Mouse (Mus musculus): ENCODE measurements around the gene Prg3. TPM values are rescaled to one million over a fixed set of nuclear protein-coding genes. Genes with fewer than 3 reads are reported as not detected.

Gene Prg3
- polyA plus RNA-seq (2016; fragmentation: Nextera tagmentation; extraction: Ambion mirVana) = not detected in 2 replicates

DNA sequence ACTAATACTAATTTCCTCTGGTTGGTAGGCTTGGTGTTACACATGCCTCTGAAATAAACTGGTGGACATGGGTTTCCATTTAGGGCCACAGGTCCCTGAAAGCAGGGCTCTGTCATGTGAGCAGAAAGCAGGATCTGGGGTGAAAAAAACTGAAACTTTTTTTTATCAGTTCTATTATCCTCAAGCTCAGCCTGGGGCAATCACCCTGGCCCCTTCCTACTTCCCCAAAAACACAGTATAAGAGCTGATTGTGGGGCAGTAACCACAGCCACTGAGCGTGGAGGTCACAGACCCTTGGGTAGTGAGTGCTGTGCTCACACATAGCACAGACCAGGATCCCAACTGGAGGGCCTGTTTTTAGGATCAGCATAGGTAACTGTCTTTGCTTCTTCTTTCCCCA, at the start of gene Prg3:
TSS of gene Prg3 (plus strand) at position 286 of the 400 bp plus-strand sequence.
- Histone ChIP-seq H3K27ac (replicated peaks) (no peak within 1 kb of the TSS), H3K4me3 (no peak within 1 kb of the TSS), H3K4me1 (no peaks in the 10 kb centered on the region), H3K9me3 (replicated peaks) (no peaks in the 10 kb centered on the region), H3K27me3 (ENCODE audit: low read depth, poor library complexity, severe bottlenecking) (no peaks in the 10 kb centered on the region), H3K36me3 (no peaks in the 10 kb centered on the region)
- 88% methylated on average over 1 of the region's 1 CpGs for WGBS
- DNase-seq (ENCODE audit: low spot score) = no peak

DNA sequence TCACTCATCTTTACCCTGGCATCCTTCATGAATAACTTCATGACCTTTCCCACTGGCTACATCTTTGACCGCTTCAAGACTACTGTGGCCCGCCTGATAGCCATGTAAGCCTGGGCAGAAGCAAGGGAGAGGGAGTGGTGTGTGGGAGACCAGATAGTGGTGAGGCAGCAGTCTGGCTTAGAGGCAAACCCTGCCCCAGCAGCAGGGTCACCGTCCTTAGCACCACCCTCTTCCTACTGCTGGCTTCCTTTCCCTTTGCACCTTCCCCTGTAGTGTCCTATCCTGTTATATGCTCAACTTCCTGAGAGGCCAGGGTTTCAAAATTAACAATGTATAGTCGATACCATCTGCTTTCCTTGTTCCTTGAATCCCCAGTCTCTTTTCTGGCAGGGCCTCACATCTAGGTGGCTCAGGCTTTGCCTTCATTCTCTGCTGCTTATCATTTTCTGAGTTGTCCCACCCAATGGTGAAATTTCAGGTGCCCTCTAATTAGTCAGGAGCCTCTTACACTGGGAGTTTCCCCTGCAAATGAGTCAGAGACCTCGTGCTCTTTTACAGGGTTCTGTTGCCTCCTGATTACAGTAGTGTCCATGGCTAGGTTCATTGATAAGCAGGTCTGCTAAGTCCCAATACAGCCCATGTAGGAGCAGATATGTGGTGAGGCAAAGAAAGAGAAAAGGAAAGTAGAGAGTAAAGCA, 49.6 kb upstream of the Prg3 start:
- WGBS = 84% methylated on average over 5 of the region's 5 CpGs
- peak overlapping the region; percentile 88; the same call in 1 of the 2 replicates for H3K27ac ChIP-seq (replicated peaks)
- H3K27me3 ChIP-seq (ENCODE audit: low read depth, poor library complexity, severe bottlenecking) = no peaks in the 10 kb centered on the region; the same call in 1 of the 2 replicates
- H3K4me1 ChIP-seq = peaks cover 20% of the 10 kb centered on the region
- no peak for DNase-seq (ENCODE audit: low spot score)
- H3K36me3 ChIP-seq = no peaks in the 10 kb centered on the region
- peak overlapping the region; percentile 56; the same call in 1 of the 2 replicates for H3K4me3 ChIP-seq
- no peaks in the 10 kb centered on the region for H3K9me3 ChIP-seq (replicated peaks)

DNA sequence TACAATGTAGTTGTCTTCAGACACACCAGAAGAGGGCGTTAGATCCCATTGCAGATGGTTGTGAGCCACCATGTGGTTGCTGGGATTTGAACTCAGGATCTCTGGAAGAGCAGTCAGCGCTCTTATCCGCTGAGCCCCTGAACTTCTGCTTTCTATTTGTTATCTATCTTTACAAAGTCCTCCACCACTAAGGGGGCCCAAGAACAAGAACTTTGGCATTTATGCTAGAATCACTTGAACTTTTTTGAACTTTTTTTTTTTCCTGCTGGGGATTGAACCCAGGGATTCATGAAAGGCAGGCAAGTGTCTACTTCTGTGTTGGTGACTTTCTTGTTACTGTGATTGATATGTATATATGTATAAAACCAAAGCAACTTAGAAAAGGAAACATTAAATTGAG, 48.7 kb upstream of the Prg3 start:
- H3K4me3 ChIP-seq = no peak overlapping the region
- WGBS = 94% methylated on average over 3 of the region's 3 CpGs
- H3K4me1 ChIP-seq = peaks cover 20% of the 10 kb centered on the region
- H3K36me3 ChIP-seq = no peaks in the 10 kb centered on the region
- H3K27ac ChIP-seq (replicated peaks) = no peak overlapping the region
- no peaks in the 10 kb centered on the region; the same call in 1 of the 2 replicates for H3K27me3 ChIP-seq (ENCODE audit: low read depth, poor library complexity, severe bottlenecking)
- no peak for DNase-seq (ENCODE audit: low spot score)
- H3K9me3 ChIP-seq (replicated peaks) = no peaks in the 10 kb centered on the region

DNA sequence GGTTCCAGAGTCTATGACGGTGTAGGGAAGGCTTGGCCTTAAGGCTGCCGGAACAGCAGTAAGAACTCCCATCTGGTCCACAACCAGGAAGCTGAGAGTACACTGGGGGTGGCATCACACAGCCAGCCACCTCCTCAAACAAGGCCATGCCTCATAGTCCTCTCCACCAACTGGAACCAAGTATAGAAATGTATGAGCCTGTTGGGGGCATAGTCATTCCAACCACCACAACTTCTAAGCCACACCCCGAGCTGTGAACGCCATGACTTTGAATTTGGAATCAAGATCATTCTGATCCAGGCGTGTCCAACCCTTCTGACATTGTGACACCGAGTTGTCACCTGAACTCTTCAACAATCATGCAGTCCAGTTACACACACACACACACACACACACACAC, 48.3 kb upstream of the Prg3 start:
- no peaks in the 10 kb centered on the region; the same call in 1 of the 2 replicates for H3K27me3 ChIP-seq (ENCODE audit: low read depth, poor library complexity, severe bottlenecking)
- no peak overlapping the region for H3K4me3 ChIP-seq
- no peak overlapping the region for H3K27ac ChIP-seq (replicated peaks)
- H3K9me3 ChIP-seq (replicated peaks) = no peaks in the 10 kb centered on the region
- no peak for DNase-seq (ENCODE audit: low spot score)
- 94% methylated on average over 6 of the region's 6 CpGs for WGBS
- peaks cover 18% of the 10 kb centered on the region for H3K4me1 ChIP-seq
- H3K36me3 ChIP-seq = no peaks in the 10 kb centered on the region

DNA sequence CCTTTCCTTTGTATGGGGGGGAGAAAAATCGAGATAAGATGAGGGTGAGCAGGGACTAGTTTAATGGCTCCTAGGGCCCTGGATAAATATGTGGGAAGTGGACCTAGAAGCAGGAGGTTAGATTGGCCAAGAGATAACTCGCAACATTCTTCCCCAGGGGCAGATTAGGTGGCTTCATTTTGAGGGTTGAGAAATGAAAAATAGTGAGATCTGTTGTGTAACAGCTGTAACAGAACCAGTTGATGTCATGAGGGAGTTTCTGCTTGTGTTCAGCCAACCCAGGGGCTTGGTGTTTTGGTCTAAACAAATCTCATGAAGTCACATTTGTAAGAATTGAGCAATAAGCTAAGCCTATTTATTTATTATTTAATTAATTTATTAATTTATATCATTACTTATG, 46.7 kb upstream of the Prg3 start:
- Histone ChIP-seq H3K27me3 (ENCODE audit: low read depth, poor library complexity, severe bottlenecking) (no peaks in the 10 kb centered on the region; the same call in 1 of the 2 replicates), H3K27ac (replicated peaks) (no peak overlapping the region)

DNA sequence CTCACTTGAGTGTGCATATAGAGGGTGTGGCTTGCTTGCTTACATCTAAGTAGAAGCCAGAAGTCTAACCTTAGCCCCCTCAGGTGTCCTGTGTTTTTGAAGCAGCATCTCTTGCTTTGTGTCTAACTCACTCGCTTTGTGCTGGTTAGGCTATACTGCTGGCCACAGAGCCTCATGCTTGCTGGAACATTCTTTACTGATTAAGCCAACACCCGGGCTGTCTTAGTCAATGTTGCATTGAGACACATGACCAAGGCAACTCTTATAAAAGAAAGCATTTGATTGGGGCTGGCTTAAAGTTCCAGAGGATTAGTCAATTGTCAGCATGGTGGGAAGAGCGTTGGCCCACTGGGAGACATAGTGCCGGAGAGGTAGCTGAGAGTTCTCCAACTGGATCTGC, 46.2 kb upstream of the Prg3 start:
- WGBS = 85% methylated on average over 4 of the region's 4 CpGs

More for the DNA sequence above, 46.7 kb upstream of the Prg3 start:
- no peaks in the 10 kb centered on the region for H3K9me3 ChIP-seq (replicated peaks)
- 80% methylated on average over 2 of the region's 2 CpGs for WGBS
- no peak overlapping the region for H3K4me3 ChIP-seq
- DNase-seq (ENCODE audit: low spot score) = no peak
- peaks cover 15% of the 10 kb centered on the region for H3K4me1 ChIP-seq
- H3K36me3 ChIP-seq = no peaks in the 10 kb centered on the region; the same call in 1 of the 2 replicates

DNA sequence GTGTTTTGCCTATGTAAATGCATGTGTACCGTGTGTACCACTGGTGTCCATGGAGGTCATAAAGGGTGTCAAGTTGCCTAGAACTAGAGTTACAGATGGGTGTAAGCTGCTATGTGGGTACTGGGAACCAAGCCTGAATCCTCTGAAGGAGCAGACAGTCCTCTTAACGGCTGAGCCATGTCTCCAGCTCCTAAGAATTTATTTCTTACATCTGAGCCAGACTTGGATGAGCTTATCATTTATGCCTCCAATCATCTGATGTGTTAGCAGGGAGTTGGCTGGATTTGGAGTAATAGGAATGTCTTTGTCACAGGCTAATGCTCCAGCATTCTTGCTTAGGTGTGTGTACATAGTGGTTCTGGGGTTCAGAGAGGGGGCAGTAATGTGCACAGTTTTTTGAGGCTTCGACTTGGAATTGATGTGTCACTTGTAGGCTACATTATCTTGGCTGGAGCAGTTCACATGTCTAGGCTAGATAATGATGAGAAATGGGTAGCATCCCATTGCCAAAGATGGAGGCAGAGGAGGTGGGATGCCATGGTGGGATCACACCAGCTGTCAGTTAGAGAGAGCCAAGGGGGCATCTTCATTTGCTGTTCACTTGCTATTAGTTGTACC, 40.8 kb upstream of the Prg3 start:
- H3K4me3 ChIP-seq = no peak overlapping the region
- no peak overlapping the region for H3K27ac ChIP-seq (replicated peaks)
- H3K4me1 ChIP-seq = no peaks in the 10 kb centered on the region
- no peaks in the 10 kb centered on the region for H3K9me3 ChIP-seq (replicated peaks)
- no peaks in the 10 kb centered on the region for H3K27me3 ChIP-seq (ENCODE audit: low read depth, poor library complexity, severe bottlenecking)
- DNase-seq (ENCODE audit: low spot score) = no peak
- peaks cover 22% of the 10 kb centered on the region; the same call in 1 of the 2 replicates for H3K36me3 ChIP-seq
- 89% methylated on average over 3 of the region's 3 CpGs for WGBS

More for the DNA sequence above, 46.2 kb upstream of the Prg3 start:
- H3K27me3 ChIP-seq (ENCODE audit: low read depth, poor library complexity, severe bottlenecking) = no peaks in the 10 kb centered on the region; the same call in 1 of the 2 replicates
- no peaks in the 10 kb centered on the region; the same call in 1 of the 2 replicates for H3K36me3 ChIP-seq
- no peak for DNase-seq (ENCODE audit: low spot score)
- no peak overlapping the region for H3K4me3 ChIP-seq
- no peaks in the 10 kb centered on the region for H3K9me3 ChIP-seq (replicated peaks)
- peaks cover 11% of the 10 kb centered on the region for H3K4me1 ChIP-seq
- no peak overlapping the region for H3K27ac ChIP-seq (replicated peaks)

DNA sequence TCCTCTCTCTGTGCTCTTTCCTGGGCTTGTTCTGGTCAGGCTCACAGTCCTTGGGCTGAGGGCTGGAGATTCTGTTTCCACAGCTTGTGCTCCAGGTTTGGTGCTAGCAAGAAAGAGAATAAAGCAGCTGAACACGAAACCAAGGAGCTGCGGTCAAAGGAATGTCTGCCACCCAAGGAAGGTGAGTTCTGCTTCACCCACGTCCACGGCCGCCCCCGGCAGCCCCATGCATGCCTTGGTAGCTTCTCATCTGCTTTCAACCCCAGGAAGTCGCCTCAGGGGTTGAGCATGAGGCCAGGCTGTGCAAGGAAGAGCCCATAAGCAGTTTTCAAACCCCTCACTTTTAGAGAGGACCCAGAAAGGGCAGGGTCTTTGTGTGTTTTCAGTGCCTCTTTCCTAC, 39.8 kb upstream of the Prg3 start:
- Histone ChIP-seq H3K27ac (replicated peaks) (no peak overlapping the region), H3K4me3 (no peak overlapping the region), H3K36me3 (peaks cover 22% of the 10 kb centered on the region; the same call in 1 of the 2 replicates), H3K9me3 (replicated peaks) (no peaks in the 10 kb centered on the region), H3K4me1 (no peaks in the 10 kb centered on the region), H3K27me3 (ENCODE audit: low read depth, poor library complexity, severe bottlenecking) (no peaks in the 10 kb centered on the region)
- 95% methylated on average over 7 of the region's 7 CpGs for whole genome bisulfite sequencing
- no peak for DNase-seq (ENCODE audit: low spot score)

DNA sequence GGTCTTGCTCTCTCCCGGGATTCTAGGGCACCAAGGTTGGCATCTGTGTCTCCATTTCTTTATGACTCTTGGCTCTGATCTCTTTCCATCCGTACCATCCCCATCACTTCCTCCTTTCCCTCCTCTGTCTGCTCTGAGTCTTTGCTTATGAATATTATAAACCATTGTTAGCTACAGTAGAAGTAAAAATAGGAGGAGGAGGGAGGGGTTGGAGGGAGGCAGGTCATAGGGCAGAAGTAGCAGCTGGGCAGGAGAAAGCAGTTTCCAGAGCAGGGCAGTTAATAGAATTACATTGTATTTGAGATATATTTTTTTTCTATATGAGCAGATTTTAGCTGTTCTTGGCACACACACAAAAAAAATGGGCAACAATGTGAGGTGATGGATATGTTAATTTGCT, 39.3 kb upstream of the Prg3 start:
- H3K36me3 ChIP-seq = peaks cover 22% of the 10 kb centered on the region; the same call in 1 of the 2 replicates
- no peak for DNase-seq (ENCODE audit: low spot score)
- H3K9me3 ChIP-seq (replicated peaks) = no peaks in the 10 kb centered on the region
- no peak overlapping the region for H3K4me3 ChIP-seq
- 85% methylated on average over 2 of the region's 2 CpGs for WGBS
- no peaks in the 10 kb centered on the region for H3K27me3 ChIP-seq (ENCODE audit: low read depth, poor library complexity, severe bottlenecking)
- no peaks in the 10 kb centered on the region for H3K4me1 ChIP-seq
- no peak overlapping the region for H3K27ac ChIP-seq (replicated peaks)

DNA sequence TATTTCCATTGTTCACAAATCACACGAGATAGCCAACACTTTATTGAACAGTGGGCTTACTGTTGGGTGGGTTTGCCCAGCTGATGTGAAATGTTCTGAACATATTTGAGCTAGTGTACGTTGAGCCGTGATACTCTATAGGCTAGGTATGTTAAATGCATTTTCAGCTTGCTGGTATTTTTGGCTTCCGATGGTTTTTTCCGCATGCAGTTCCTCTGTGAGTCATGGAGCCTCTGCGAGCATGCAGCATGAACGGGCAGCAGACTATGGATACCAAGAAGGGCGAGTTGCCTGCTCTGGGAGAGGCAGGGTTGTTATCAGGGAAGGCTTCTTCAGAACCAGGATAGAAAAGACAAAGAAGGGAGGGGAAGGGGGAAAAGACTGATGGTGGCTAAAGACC, 37.0 kb upstream of the Prg3 start:
- H3K9me3 ChIP-seq (replicated peaks) = no peaks in the 10 kb centered on the region
- H3K4me3 ChIP-seq = no peak overlapping the region
- H3K27ac ChIP-seq (replicated peaks) = no peak overlapping the region
- no peak for DNase-seq (ENCODE audit: low spot score)
- 93% methylated on average over 8 of the region's 8 CpGs for WGBS
- no peaks in the 10 kb centered on the region for H3K27me3 ChIP-seq (ENCODE audit: low read depth, poor library complexity, severe bottlenecking)
- H3K4me1 ChIP-seq = no peaks in the 10 kb centered on the region
- peaks cover 23% of the 10 kb centered on the region; the same call in 1 of the 2 replicates for H3K36me3 ChIP-seq

DNA sequence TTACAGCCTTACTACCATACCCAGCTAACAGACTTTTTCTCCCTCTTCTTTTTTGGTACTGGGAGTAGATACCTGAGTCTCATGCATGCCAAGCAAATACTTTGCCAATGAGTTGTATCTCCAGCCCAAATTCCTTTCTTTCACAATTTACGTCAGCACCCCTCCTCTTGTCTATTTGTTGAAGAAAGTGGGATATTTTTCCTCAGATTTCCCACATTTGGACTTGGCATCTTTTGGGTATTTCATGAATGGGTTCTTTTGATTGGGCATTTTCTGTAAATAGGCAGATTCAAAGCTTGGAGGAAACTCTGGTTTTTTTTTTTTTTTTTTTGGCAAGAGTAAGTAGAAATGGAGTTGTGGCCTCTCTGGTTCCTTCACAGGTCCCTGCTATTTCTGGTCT, 35.8 kb upstream of the Prg3 start:
- H3K27me3 ChIP-seq (ENCODE audit: low read depth, poor library complexity, severe bottlenecking) = no peaks in the 10 kb centered on the region
- H3K36me3 ChIP-seq = peaks cover 27% of the 10 kb centered on the region; the same call in 1 of the 2 replicates

DNA sequence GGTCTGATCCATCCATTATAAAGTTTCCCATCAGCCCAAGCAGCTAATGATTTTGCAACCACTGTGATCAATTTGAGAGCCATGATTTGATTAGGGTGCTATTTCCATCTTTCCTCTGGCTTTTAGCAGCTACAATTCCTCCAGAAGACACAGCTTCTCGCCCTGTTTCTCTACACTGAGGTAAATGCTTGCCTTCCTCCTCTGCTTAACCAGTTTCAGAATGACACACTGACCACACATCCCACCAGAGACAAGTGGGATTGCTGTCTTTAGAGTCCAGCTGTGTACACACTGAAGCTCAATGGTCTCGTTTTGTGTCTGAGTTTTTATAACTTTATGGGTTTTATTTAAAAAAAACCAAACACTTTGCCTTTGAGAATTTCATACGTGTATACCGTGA, 35.3 kb upstream of the Prg3 start:
- H3K4me3 ChIP-seq = no peak overlapping the region
- no peak for DNase-seq (ENCODE audit: low spot score)
- 88% methylated on average over 4 of the region's 4 CpGs for WGBS
- H3K27ac ChIP-seq (replicated peaks) = no peak overlapping the region
- H3K27me3 ChIP-seq (ENCODE audit: low read depth, poor library complexity, severe bottlenecking) = no peaks in the 10 kb centered on the region
- H3K9me3 ChIP-seq (replicated peaks) = no peaks in the 10 kb centered on the region
- H3K36me3 ChIP-seq = peaks cover 27% of the 10 kb centered on the region; the same call in 1 of the 2 replicates
- H3K4me1 ChIP-seq = no peaks in the 10 kb centered on the region

More for the DNA sequence above, 35.8 kb upstream of the Prg3 start:
- 91% methylated on average over 1 of the region's 1 CpGs for WGBS
- DNase-seq (ENCODE audit: low spot score) = no peak
- Histone ChIP-seq H3K27ac (replicated peaks) (no peak overlapping the region), H3K4me1 (no peaks in the 10 kb centered on the region), H3K9me3 (replicated peaks) (no peaks in the 10 kb centered on the region), H3K4me3 (no peak overlapping the region)

DNA sequence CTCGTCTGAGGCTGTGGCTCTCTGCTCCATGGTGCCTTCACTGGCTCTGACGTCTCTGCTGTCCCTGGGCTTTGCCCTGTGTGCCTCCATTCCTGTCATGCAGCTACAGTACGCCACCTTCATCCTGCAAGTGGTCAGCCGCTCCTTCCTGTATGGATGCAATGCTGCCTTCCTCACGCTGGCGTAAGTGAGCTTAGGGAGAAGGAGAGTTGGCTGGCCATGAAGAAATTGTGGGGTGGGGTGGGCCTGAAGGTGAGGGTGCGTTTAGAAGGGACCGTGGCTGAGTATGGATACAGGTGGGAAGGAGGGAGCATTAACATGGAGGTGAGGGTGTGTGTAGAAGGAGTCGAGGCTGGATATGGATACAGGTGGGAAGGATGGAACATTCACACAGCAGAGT, 32.6 kb upstream of the Prg3 start:
- H3K9me3 ChIP-seq (replicated peaks) = no peaks in the 10 kb centered on the region
- no peaks in the 10 kb centered on the region for H3K27me3 ChIP-seq (ENCODE audit: low read depth, poor library complexity, severe bottlenecking)
- no peak overlapping the region for H3K27ac ChIP-seq (replicated peaks)
- DNase-seq (ENCODE audit: low spot score) = no peak
- no peak overlapping the region for H3K4me3 ChIP-seq
- 93% methylated on average over 9 of the region's 9 CpGs for WGBS
- peaks cover 14% of the 10 kb centered on the region; the same call in 1 of the 2 replicates for H3K36me3 ChIP-seq
- H3K4me1 ChIP-seq = no peaks in the 10 kb centered on the region

All from midbrain, embryonic 10.5 days (tissue).